11 mouse cellular contexts compared by ENCODE assay signal in the genomic region with DNA sequence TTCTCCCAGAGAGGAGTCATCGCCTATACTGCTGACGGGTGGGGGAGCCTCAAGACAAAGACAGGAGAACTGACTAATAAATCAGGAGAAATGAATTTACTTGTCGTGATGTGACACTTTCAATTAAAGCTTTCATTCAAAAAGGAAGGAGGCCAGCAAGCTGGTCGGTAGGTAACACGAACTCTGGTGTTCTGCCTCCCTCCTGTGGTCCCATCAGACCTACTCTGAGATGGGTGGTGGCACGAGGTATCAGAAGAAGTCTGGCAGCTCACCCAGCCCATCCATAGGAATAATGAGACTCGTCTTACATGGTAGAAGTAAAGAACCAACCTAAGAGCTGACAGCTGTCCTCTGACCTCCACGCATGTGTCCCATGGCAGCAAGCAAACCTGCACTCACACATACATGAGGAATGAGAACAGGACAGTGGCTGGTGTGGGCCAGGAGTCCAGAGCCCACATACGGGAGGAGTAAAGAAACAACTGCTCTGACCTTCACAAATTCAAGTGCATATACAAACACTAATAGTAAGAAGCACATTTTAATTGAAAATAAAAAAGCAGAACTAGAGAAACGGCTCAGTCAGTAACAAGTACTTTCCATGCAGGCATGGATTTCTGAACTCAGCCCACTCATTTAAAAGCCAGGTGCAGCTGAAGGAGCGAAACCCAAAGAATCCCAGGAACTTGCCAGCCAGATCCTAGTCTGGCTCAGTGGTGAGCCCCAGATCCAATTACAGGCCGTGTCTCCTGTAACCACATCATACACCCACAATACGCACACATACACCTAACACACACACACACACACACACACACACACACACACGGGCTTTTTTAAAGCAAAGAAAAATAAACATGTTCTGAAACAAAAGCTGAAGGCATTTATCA. TPM values are rescaled to one million over a fixed set of nuclear protein-coding genes. Genes with fewer than 3 reads are reported as not detected.
DNase-seq lines count a peak whose midpoint lies in the region; ATAC-seq lines count a peak whose summit lies in the region.
"Had no signal": no experiment of that assay in that cellular context is flagged by ENCODE, and none has a peak within 500 bp of the region (broad histone marks: within the 10 kb centered on the region; RNA-seq: fewer than 3 reads in every experiment).

No protein-coding gene starts in this region.

- H3K4me3 ChIP-seq in heart, embryonic 16.5 days (ENCODE audit: low read length) = no peak overlapping the region
- H3K4me3 ChIP-seq in midbrain, embryonic 13.5 days (replicated peaks) = no peak overlapping the region
- H3K4me3 ChIP-seq in midbrain, embryonic 14.5 days (replicated peaks; ENCODE audit: low read depth, low read length) = no peak overlapping the region
- H3K4me3 ChIP-seq in embryonic facial prominence, embryonic 15.5 days (replicated peaks) = no peak overlapping the region

- no peaks in the 10 kb centered on the region for H3K36me3 ChIP-seq in heart, embryonic 16.5 days (ENCODE audit: control insufficient read depth, insufficient read depth)
- H3K36me3 ChIP-seq in midbrain, embryonic 13.5 days = no peaks in the 10 kb centered on the region
- H3K36me3 ChIP-seq in midbrain, embryonic 14.5 days (ENCODE audit: control insufficient read depth, insufficient read depth, low read length) = no peaks in the 10 kb centered on the region
- no peaks in the 10 kb centered on the region for H3K36me3 ChIP-seq in embryonic facial prominence, embryonic 15.5 days

- ATAC-seq in heart, embryonic 16.5 days (replicated peaks; ENCODE audit: extremely low read depth, insufficient read depth, low FRiP score) = no peak
- no peak for ATAC-seq in midbrain, embryonic 13.5 days
- no peak for ATAC-seq in midbrain, embryonic 14.5 days (ENCODE audit: low FRiP score, low TSS enrichment)
- no peak for ATAC-seq in embryonic facial prominence, embryonic 15.5 days (ENCODE audit: insufficient number of reproducible peaks, low FRiP score, low TSS enrichment, low read depth)
- ATAC-seq: activated CD4-positive, CD25-positive, alpha-beta regulatory T cell, adult 4 months; hindbrain, postnatal 0 days had no signal

- no peaks in the 10 kb centered on the region for H3K27me3 ChIP-seq in heart, embryonic 16.5 days (ENCODE audit: control insufficient read depth, insufficient read depth, low read length)
- H3K27me3 ChIP-seq in midbrain, embryonic 13.5 days = no peaks in the 10 kb centered on the region
- H3K27me3 ChIP-seq in midbrain, embryonic 14.5 days (ENCODE audit: control insufficient read depth, insufficient read depth, low read length) = no peaks in the 10 kb centered on the region
- H3K27me3 ChIP-seq in embryonic facial prominence, embryonic 15.5 days = no peaks in the 10 kb centered on the region

- no peak overlapping the region for H3K4me2 ChIP-seq in heart, embryonic 16.5 days (ENCODE audit: low read depth, low read length)
- no peak overlapping the region for H3K4me2 ChIP-seq in midbrain, embryonic 13.5 days (replicated peaks)
- no peak overlapping the region for H3K4me2 ChIP-seq in midbrain, embryonic 14.5 days (ENCODE audit: low read length)
- H3K4me2 ChIP-seq in embryonic facial prominence, embryonic 15.5 days (replicated peaks) = no peak overlapping the region

- H3K4me1 ChIP-seq in heart, embryonic 16.5 days (ENCODE audit: control insufficient read depth, insufficient read depth, low read length) = peaks cover 44% of the 10 kb centered on the region
- peaks cover 23% of the 10 kb centered on the region for H3K4me1 ChIP-seq in midbrain, embryonic 13.5 days (replicated peaks)
- H3K4me1 ChIP-seq in midbrain, embryonic 14.5 days (ENCODE audit: control insufficient read depth, insufficient read depth, low read length) = no peaks in the 10 kb centered on the region
- peaks cover 55% of the 10 kb centered on the region for H3K4me1 ChIP-seq in embryonic facial prominence, embryonic 15.5 days

- DNase-seq in heart, adult 9 months (ENCODE audit: low spot score in 2 of 2) = no peak
- DNase-seq in midbrain, embryonic 14.5 days = no peak
- DNase-seq in c-Kit-positive CD71-positive TER-119-positive erythroid progenitor cells, embryonic 14.5 days (ENCODE audit: low spot score) = no peak
- no peak for DNase-seq in layer of hippocampus, postnatal 10 days (ENCODE audit: low spot score in 2 of 2)
- DNase-seq: gastrocnemius, postnatal 14 days; right cerebral cortex, postnatal 14 days had no signal

- WGBS in heart, embryonic 16.5 days = 49% methylated on average over 14 of the region's 14 CpGs
- WGBS in midbrain, embryonic 13.5 days = 81% methylated on average over 14 of the region's 14 CpGs
- 82% methylated on average over 14 of the region's 14 CpGs for WGBS in midbrain, embryonic 14.5 days
- 53% methylated on average over 14 of the region's 14 CpGs for WGBS in embryonic facial prominence, embryonic 15.5 days

- H3K9ac ChIP-seq in heart, embryonic 16.5 days (ENCODE audit: low read length) = no peak overlapping the region
- no peak overlapping the region for H3K9ac ChIP-seq in midbrain, embryonic 13.5 days (replicated peaks)
- H3K9ac ChIP-seq in midbrain, embryonic 14.5 days (replicated peaks; ENCODE audit: low read length) = no peak overlapping the region
- no peak overlapping the region for H3K9ac ChIP-seq in embryonic facial prominence, embryonic 15.5 days

- no peaks in the 10 kb centered on the region for H3K9me3 ChIP-seq in heart, embryonic 16.5 days (replicated peaks; ENCODE audit: control insufficient read depth, low read length)
- H3K9me3 ChIP-seq in midbrain, embryonic 13.5 days = no peaks in the 10 kb centered on the region
- H3K9me3 ChIP-seq in midbrain, embryonic 14.5 days (ENCODE audit: control insufficient read depth, low read length) = no peaks in the 10 kb centered on the region
- H3K9me3 ChIP-seq in embryonic facial prominence, embryonic 15.5 days (replicated peaks) = no peaks in the 10 kb centered on the region

- peak overlapping the region; percentile 36 for H3K27ac ChIP-seq in heart, embryonic 16.5 days (ENCODE audit: low read length)
- 0 out of 2 replicates have a peak overlapping the region, but pooled peaks have one; percentile 12 for H3K27ac ChIP-seq in midbrain, embryonic 13.5 days
- H3K27ac ChIP-seq in midbrain, embryonic 14.5 days (replicated peaks; ENCODE audit: low read depth, low read length) = no peak overlapping the region
- peak overlapping the region; percentile 22; the same call in 1 of the 2 replicates for H3K27ac ChIP-seq in embryonic facial prominence, embryonic 15.5 days (replicated peaks)
- H3K27ac ChIP-seq: hindbrain, postnatal 0 days had no signal

RNA-seq across cellular contexts. Expression of gene Ankrd11, which starts 37.8 kb away (rescaled TPM):
- 17.6 and 18.5 TPM in 2 replicates for polyA plus RNA-seq in heart, embryonic 16.5 days (2015; fragmentation: Nextera tagmentation; extraction: Ambion mirVana)
- polyA plus RNA-seq in midbrain, embryonic 13.5 days (2015; fragmentation: Nextera tagmentation; extraction: Ambion mirVana) = 32.3 and 34.4 TPM in 2 replicates
- 42.4 and 46.2 TPM in 2 replicates for polyA plus RNA-seq in midbrain, embryonic 14.5 days (2014; fragmentation: Nextera tagmentation; extraction: Ambion mirVana)
- 56.3 and 69.1 TPM in 2 replicates for polyA plus RNA-seq in embryonic facial prominence, embryonic 15.5 days (2015; fragmentation: Nextera tagmentation; extraction: Ambion mirVana)
- total RNA-seq in layer of hippocampus, postnatal 10 days (2021) = 100 to 1,000 TPM; 147 to 160 TPM

RNA-seq across cellular contexts. Expression of gene Spg7, which starts 58.5 kb away (rescaled TPM):
- polyA plus RNA-seq in heart, embryonic 16.5 days (2015; fragmentation: Nextera tagmentation; extraction: Ambion mirVana) = 60.7 and 71.0 TPM in 2 replicates
- polyA plus RNA-seq in midbrain, embryonic 13.5 days (2015; fragmentation: Nextera tagmentation; extraction: Ambion mirVana) = 52.0 and 52.2 TPM in 2 replicates
- polyA plus RNA-seq in midbrain, embryonic 14.5 days (2014; fragmentation: Nextera tagmentation; extraction: Ambion mirVana) = 42.0 and 43.6 TPM in 2 replicates
- polyA plus RNA-seq in embryonic facial prominence, embryonic 15.5 days (2015; fragmentation: Nextera tagmentation; extraction: Ambion mirVana) = 40.8 and 41.5 TPM in 2 replicates
- 10 to 100 TPM; 65.8 to 75.5 TPM for total RNA-seq in layer of hippocampus, postnatal 10 days (2021)
